Mouse (Mus musculus): Measurements from ENCODE around the gene Adcy1.

Adcy1 gene

DNA sequence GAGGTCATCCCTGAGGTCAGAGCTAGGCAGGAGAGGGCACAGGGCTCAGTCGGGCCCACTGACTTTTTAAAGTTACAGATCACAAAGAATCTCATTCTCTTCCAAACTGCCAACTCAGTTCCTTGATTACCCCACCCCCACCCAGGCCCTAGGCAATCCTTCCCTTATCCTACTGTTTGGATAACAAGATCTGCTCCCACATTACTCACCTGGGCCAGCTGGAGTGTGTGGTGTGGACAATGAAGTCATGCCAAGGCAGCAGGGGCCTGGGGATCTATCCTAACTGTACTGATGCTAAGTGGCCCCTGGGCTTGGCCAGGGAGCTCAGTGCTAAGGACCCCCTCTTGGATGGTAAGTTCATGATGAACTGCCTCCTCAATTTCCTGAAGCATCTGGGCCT lies 121.1 kb downstream of the Adcy1 start:
- no peak for DNase-seq (ENCODE audit: low spot score)

DNA sequence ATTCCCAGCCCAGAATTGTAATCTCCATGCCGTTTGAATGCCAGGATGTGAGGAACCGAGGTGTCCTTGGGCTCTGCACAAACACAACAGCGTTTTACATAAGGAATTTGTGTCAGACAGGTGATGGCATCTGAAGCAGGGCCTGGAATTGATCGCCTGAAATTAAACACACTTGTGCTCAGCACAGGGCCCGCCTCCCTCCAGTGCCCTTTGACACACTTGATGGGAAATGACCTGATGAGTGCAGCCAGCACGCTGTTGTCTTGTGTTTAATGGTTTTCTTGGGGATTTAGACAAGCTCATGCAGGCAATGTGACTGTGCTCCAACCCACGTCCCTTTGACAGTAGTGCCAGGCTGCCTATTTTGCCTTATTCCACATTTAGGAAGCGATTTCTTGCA lies 124.2 kb downstream of the Adcy1 start:
- no peak for DNase-seq (ENCODE audit: low spot score)

DNA sequence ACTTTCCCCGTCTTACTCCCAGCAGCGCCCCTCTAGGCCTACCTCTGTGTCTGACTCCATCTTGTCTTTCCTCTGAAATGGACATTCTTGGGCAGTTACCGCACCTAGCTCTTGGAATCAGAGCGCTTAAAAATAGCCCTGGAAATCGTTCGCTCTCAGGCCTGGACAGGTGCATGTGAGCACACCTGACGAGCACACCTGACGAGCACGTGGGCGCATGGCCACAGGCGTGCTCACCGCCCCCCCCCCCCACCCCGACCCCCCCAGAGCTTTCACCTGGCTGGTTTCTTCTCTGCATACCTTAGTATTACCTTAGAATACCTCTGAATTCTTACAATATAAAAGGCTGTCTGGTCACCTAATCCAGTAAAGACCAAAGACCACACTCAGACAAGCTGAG lies 125.2 kb downstream of the Adcy1 start, which contains the start of gene Gm11985:
TSS of gene Gm11985 (minus strand) at position 101 of the 400 bp plus-strand sequence.
- DNase-seq (ENCODE audit: low spot score): no peak

DNA sequence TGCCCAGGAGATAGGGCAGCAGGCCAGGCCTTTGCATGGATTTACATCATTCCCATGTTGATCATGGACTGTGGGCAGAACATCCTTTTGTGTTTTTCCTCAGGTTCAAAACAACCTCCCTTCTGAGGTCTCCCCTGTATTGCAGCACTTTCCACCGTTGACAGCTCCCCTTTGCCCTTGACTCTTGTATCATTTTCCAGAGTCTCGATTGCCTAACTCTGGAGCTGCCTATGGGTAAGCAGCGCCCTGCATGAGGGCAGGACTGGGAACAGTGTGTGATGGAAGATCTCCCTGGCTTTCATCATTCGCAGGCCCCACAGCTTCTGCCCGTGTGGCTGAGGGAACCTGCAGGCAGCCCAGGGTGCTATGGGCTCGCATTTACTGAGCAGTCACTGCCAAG lies 129.4 kb downstream of the Adcy1 start:
- no peak for DNase-seq (ENCODE audit: low spot score)

DNA sequence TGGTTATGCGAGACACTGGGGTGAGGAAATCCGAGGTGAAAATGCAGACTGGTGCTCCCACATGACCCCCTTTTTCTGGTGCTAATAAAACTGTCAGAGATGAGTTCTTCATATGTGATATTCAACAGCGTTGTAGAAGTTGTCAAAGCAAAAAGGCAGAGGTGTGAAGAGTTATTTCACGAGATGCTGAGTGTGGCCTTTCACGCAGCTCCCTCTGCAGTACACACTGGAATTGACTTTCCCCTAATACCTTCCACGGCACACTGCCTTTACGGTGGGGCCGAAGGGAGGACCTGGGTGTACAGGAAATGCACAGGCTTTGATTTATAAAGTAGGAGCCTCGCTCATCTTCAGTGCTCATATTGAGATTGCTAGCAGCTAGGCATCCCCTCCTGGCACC lies 129.8 kb downstream of the Adcy1 start:
- DNase-seq (ENCODE audit: low spot score): no peak

DNA sequence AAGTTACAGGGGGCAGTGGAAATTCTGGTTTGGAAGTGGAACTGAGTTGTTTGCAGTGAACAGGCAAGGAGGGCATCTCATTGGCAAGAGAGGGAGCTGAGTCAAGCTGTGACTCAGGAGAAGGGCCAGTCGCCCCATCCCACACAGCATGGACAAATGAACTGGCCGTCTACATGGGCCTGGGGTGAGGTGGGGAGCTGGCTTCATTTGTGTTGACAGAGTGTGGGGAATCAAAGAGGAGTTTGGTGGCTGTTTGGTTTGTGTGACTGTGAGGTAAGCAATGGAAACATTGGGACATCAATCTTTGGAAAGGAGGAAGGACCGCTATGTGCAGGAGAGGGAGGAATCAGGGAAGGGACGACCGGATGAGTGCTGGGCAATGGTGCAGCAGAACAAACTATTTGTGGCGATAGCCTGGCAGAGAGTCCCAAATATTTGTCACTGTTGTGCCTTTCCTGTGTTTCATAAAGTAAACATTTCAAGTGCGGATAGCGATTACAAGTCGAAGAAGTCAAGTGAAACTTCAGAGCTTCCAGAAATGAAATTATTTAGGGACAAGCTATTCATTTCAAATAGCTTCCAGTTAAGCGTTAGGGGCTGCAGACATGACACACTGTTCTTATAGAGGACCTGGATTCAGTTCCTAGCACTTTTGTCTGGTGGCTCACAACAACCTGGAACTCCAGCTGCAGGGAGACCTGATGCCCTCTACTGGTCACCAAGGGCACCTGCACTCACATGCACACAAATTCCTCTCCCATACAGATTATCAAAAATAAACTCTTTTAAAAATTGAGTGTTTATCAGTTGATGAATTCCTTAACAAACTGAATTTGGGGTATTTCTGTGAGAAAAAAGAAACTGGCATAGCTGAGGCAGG lies 131.4 kb downstream of the Adcy1 start:
- DNase-seq (ENCODE audit: low spot score): no peak

DNA sequence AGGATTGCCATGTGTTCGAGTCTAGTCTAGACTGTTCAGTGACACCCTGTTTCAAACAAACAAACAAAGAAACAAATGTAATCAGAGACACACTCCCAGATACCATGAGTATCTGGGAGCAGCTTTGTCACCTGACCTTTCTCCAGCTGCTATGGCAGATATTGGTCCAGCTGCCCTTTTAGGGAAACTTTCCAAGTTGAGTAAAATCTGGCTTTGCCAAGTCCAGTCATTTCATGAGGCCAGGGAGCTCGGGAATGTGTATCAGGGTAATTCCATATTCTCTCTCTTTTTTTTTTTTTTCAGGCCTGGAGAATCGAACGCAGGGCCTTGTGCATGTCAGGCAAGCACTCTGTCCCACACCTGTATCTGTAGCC lies 132.0 kb downstream of the Adcy1 start:
- no peak for DNase-seq (ENCODE audit: low spot score)

DNA sequence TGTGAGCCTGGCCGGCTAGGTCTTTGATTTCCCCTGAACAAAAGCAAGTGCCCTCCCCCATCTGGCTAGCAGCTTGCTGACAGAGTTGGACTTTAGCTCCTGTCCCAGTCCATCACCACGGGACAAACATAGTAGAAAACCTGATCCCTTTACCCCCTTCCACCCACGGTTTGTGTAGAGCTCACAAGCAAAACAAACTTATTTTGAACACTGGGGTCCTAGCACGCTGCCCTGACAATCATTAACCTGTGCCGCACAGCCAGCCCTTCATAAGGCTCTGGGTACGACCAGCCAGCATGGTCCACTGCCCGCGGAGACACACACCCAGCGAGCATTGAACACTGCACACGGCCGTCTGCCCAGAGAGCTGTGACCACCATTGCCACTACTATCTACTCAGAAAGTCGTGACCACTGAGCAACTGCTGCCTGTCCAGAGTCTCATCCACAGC lies 134.2 kb downstream of the Adcy1 start, which contains the start of gene Igfbp1:
TSS of gene Igfbp1 (plus strand) at position 292 of the 451 bp plus-strand sequence.
- DNase-seq (ENCODE audit: low spot score): no peak

DNA sequence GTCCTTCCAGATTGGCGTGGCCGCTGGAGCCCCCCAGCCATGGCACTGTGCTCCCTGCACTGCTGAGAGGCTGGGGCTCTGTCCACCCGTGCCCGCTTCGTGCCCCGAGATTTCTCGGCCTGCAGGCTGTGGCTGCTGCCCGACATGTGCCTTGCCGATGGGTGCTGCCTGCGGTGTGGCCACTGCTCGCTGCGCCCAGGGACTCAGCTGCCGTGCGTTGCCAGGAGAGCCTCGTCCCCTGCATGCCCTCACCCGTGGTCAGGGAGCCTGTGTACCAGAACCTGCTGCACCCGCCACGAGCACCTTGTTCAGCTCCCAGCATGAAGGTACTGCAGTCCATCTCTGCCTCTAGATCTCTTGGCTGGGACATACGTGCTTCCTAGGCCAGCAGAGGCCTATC lies 134.7 kb downstream of the Adcy1 start:
- no peak for DNase-seq (ENCODE audit: low spot score)

DNA sequence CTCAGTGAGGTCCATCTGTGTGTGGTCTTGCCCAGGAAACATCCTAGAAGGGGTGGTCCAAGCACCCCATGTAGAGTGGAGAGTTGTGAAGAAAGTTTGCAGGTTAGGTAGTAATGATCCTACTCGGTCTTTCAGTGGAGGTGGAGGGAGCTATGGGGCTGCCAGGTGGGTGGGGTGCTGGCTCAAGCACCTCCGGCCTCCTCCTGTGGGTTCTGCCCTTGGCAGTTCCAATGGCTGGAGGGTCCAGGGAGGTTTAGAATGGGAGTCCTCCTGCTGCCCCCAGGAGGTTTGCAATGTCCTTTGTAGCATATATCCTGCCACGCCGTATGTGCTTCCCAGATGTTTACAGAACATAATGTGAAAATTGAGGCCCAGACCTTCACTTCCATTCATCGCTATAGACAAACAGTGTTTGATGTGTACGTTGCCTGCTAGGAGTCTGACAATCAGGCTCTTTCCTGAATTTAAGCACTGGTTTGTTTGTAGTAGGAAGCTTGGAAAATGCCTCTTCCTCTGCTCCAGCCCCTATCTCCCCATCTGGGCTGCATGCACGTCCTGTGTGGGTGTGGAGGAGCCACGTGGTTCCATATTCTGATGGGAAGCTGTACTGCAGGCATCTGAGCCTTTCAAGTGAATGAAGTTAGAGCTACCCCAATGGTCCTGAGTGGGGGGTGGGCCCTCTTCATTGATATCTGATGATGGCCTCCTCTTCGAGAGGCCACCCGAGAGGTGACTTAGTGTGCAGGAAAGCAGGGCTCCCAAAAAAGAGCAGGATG lies 135.4 kb downstream of the Adcy1 start:
- no peak for DNase-seq (ENCODE audit: low spot score)

DNA sequence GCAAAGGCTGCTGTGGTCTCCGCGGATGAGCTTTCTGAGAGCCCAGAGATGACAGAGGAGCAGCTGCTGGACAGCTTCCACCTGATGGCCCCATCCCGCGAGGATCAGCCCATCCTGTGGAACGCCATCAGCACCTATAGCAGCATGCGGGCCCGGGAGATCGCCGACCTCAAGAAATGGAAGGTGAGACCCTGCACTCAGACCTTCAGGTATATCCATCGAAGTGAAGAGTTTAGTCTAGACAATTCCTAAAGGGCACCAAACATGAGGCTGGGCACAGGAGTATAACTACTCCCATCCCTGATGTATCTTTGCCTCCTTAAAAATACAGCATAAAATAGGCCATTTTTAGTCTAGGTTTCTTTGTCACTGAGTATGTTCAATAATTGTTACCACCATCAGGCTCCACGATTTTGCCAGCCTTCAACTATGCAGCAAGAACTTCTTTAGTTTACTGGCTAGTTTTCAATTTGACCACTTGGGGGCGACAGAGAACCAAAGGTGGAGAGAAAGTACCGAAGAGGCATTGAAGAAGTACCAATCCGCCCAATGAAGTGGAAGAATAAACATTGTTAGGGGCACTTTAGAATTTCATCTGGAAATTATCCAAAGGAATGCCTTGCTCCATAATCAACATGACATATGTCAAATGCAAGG lies 136.6 kb downstream of the Adcy1 start:
- no peak for DNase-seq (ENCODE audit: low spot score)

DNA sequence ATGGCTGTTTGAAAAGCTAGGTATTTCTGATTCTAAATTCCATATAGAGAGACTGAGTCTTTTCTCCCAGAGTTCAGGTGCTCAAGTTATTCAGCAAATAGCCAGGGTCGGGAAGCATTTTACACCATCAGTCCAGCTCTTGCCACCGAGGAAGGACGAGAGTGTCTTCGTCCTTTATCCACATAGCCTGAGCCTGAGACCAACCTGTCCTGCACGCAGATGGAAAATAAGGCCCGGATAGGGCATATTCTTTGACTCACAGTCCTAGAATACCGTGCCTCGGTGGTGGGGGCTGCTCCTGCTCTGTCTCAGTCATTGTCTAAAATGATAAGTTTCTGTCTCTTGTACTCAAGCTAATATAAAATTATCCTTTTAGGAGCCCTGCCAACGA lies 137.1 kb downstream of the Adcy1 start:
- DNase-seq (ENCODE audit: low spot score): no peak

DNA sequence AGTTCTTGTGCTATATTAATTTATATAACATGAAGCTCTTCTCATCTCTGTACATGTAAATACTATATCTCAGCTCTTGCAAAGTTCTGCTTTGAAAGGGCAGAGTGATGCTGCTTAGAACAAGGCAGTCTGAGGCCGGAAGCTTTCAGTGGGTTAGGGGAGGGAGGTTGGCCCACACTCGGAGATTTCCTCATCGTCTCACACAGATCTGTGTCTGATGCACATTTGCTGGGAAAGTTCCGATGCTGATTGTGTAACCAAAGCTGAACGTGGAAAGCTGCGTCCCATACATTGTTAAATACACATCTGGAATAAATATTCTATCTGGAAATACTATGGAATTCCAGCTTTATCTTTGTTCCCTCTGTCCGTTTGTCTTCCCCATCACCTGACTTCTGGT lies 138.9 kb downstream of the Adcy1 start:
- no peak for DNase-seq (ENCODE audit: low spot score)

DNA sequence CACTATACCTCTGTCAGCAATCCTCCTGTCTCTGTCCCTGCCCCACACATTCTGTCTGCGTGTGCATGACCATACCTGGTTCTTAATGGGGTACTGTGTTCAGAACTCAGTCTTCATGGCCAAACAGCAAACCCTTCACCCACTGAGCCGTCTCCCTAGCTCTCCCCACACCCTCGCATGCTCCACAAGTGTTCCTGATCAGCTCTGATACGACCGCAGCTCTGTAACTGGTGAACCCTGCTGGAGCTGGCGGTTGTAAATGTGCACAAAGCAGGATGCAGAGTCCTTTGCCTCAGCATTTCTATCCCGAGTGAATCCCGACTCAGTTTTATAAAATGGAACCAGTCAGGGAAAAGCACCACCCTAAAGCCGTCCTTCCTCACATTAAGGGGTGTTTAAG lies 140.6 kb downstream of the Adcy1 start:
- DNase-seq (ENCODE audit: low spot score): no peak

DNA sequence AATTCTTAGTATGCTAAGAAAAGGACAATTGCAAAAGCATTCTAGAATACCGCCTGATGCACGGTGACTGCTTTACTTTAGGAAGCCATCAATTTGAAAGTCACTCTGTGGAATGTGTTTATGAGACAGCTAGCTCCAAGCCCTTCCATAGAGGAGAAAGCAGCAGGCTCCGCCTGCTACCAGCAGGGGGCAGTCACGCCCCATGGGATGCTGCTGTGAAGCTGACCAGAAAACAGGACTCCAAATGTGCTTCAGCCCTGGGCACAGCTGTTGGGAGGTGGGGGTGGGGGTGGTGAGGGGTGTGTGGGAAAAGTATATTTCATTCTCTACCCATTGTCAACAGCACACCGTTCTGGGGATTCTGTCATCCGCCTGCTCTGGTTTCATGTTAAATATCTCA lies 147.1 kb downstream of the Adcy1 start:
- DNase-seq (ENCODE audit: low spot score): no peak

DNA sequence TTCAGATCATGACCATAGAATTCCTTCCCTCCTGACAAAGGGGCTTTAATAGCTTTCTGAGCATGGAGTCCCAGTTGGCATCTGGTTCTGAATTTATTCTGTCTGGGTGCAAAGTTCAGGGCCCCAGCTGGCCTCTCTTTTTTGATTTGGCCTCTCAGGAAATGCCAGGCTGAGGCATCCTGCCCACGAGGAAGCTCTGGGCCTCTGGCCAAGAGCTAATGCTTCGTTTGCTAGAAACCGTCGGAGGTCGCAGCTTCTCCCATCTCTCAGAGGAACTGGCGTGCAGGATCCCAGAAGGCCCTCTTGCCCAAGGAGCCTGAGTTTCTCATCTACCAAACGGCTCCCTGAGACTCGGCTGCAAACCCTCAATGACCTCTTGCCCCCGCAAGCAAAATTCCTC lies 147.9 kb downstream of the Adcy1 start:
- no peak for DNase-seq (ENCODE audit: low spot score)

DNA sequence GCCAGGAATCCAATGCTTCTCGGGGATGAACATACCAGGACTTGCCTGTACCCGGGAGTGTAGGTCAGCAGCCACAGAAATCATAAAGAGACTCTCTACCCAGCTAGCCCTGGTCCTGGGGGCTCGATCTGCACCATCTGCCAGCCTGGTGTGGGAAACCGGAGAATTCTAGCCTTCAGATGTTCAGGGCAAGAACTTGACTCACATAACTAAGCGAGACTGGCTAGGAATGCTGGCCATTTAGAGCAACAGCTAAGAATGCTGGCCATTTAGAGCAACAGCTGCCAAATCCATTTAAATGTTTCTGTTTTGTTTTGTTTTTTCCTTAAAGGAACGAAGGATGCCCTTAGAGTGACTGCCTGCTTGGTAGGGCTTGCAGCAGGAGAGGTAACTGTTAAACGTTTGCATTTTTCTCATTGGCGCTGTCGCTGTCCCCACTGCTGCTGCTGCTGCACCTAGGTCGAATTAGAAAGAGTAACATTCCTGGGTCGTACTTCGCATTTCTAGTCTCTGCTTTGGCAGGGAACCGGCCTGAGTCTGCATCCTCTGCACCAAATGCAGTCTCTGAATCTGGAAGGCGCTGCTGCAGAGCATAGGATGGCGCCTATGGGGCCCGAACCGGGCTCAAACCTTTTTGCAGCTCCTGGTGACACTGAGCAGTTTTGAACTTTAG lies 149.0 kb downstream of the Adcy1 start:
- DNase-seq (ENCODE audit: low spot score): no peak

DNA sequence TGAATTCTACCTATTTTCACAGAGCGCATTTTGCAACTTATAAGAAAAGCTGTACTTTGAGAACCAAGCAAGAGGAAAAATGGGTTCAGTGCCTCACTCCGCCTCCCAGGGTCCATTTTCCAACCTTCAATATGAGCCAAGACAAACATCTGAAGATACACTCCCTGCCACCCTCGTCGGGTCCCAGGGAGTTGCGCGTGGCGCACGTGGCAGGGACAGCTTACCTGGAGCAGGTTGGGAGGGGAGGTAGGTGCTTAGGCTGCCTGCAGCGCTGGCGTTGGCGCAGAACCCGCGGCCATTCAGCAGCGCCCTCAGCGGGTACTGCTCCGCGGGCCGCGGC lies 149.8 kb downstream of the Adcy1 start:
- DNase-seq (ENCODE audit: low spot score): no peak

DNA sequence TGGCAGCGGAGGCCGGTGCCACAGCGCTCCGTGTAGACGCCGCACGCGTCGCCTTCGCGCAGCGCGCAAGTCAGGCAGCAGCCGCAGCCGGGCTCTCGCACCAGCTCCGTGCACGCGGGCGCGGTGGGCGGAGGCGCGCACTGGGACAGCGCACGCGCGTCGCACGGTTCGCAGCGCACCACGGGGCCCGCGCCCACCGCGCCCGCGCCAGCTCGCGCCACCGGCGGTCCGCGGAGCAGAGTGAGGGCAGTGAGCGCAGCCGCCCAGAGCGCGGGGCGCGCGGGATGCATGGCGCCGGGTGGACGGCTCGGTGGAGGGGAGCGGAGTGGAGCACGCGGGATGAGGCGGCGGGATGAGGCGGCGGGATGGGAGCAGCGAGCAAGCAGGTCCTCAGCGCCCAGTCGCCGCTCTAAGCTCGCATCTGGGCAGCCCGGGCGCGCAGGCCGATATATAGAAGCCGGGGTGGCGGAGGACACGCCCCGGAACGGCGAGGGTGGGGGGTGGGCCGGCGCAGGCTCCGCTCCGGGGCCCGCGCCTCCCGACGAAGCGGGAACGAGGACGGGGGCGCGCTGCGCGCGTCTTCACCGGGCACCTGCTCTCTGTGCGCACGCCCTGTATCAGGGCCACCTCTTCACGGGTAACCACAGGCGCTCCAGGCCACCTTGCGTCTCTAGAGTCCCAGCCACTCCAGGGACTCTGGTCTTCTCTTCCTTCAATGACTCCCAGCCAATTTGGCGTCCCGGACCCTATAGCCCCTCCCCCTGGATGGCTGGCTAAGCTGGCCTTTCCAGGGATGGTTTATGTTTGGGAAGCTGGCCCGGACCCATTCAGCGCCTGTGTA lies 150.4 kb downstream of the Adcy1 start, which contains the start of gene Igfbp3:
TSS of gene Igfbp3 (minus strand) at position 423 of the 841 bp plus-strand sequence.
- no peak for DNase-seq (ENCODE audit: low spot score)

DNA sequence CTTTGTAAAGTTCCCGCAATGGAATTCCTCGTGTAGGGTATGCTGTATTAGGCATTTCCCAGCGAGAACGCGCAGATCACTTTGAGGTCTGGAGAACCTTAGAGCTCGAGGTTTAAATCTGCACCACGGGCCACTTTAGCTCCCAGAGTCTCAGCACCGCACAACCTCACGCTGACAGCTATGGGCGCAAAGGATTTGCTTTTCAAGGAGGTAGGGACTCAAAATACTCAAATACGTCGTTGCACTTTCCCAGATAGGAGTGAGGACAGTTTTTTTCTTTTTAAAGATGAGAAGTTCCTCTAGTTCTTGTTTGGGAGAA lies 151.0 kb downstream of the Adcy1 start:
- no peak for DNase-seq (ENCODE audit: low spot score)

DNA sequence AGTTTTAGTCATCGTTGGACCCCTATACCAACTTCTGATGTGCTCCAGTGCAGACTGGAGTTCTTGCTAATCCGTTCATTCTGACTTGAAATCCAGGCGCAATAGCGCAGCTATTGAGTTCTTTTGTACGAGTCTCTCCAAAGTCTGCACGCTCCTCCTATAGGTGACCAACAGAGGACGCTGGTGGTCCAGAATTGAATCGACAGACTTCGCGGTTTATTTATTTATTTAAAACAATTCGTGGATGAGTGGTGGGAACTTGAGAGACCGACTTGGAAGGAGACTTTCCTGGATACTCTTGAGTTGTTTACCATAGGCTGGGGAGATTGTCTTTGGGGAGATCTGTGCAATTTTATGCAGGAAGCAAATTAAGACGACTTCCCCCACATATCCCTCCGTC lies 151.5 kb downstream of the Adcy1 start:
- DNase-seq (ENCODE audit: low spot score): no peak
